ENCODE assay signal across 8 mouse cellular contexts in genomic region chr2:71981343-71981851, GRCm38 (mm10). TPM values are rescaled to one million over a fixed set of nuclear protein-coding genes. Genes with fewer than 3 reads are reported as not detected.
DNase-seq lines count a peak whose midpoint lies in the region; ATAC-seq lines count a peak whose summit lies in the region.

No protein-coding gene starts in this region.

- H3K9me3 ChIP-seq in intestine, embryonic 15.5 days, result no peaks in the 10 kb centered on the region
- no peaks in the 10 kb centered on the region for H3K9me3 ChIP-seq in neural tube, embryonic 14.5 days (ENCODE audit: control insufficient read depth, low read length)

- peak overlapping the region; percentile 58 for H3K4me3 ChIP-seq in intestine, embryonic 15.5 days (replicated peaks)
- peak overlapping the region; percentile 62 for H3K4me3 ChIP-seq in neural tube, embryonic 14.5 days (ENCODE audit: low read depth, low read length)

- peak overlapping the region; percentile 57 for H3K9ac ChIP-seq in intestine, embryonic 15.5 days
- peak overlapping the region; percentile 73 for H3K9ac ChIP-seq in neural tube, embryonic 14.5 days (replicated peaks; ENCODE audit: low read depth, low read length)

- H3K36me3 ChIP-seq in intestine, embryonic 15.5 days, result no peaks in the 10 kb centered on the region
- no peaks in the 10 kb centered on the region for H3K36me3 ChIP-seq in neural tube, embryonic 14.5 days (ENCODE audit: control insufficient read depth, insufficient read depth, low read length)

- 0 out of 2 replicates have a peak, but pooled peaks have one; percentile 4 for ATAC-seq in frontal cortex, adult (ENCODE audit: low TSS enrichment)
- peak; percentile 34 for ATAC-seq in intestine, embryonic 15.5 days
- ATAC-seq in neural tube, embryonic 14.5 days (ENCODE audit: low read depth), result peak; percentile 52

- 12% methylated on average over 24 of the region's 24 CpGs for WGBS in intestine, embryonic 15.5 days
- 6% methylated on average over 23 of the region's 24 CpGs for WGBS in neural tube, embryonic 14.5 days

- no peaks in the 10 kb centered on the region for H3K27me3 ChIP-seq in intestine, embryonic 15.5 days (replicated peaks)
- no peaks in the 10 kb centered on the region for H3K27me3 ChIP-seq in neural tube, embryonic 14.5 days (ENCODE audit: control insufficient read depth, insufficient read depth, low read length)

- no peak for DNase-seq in frontal cortex, postnatal 14 days (ENCODE audit: low spot score in 2 of 2)
- peak; percentile 4 for DNase-seq in urinary bladder, postnatal 14 days (ENCODE audit: low spot score)
- DNase-seq in urinary bladder, postnatal 25 days (ENCODE audit: low spot score), result no peak
- DNase-seq in frontal cortex, postnatal 36 days (ENCODE audit: low spot score in 2 of 2), result no peak
- DNase-seq in testis, postnatal 14 days (ENCODE audit: low spot score), result no peak

- H3K4me2 ChIP-seq in intestine, embryonic 15.5 days (replicated peaks), result peak overlapping the region; percentile 100
- H3K4me2 ChIP-seq in neural tube, embryonic 14.5 days (ENCODE audit: low read depth, low read length), result peak overlapping the region; percentile 81

- H3K4me1 ChIP-seq in intestine, embryonic 15.5 days (replicated peaks), result no peaks in the 10 kb centered on the region
- H3K4me1 ChIP-seq in neural tube, embryonic 14.5 days (ENCODE audit: control insufficient read depth, insufficient read depth, low read length), result 0 out of 2 replicates have a peak, but pooled peaks cover 3% of the 10 kb centered on the region

- no peak overlapping the region for H3K27ac ChIP-seq in intestine, embryonic 15.5 days
- no peak overlapping the region; the same call in 1 of the 2 replicates for H3K27ac ChIP-seq in neural tube, embryonic 14.5 days (ENCODE audit: low read depth, low read length)

RNA-seq across cellular contexts. Expression of gene Rapgef4, which starts 0.4 kb away (rescaled TPM):
- polyA plus RNA-seq in intestine, embryonic 15.5 days (2015; fragmentation: Nextera tagmentation; extraction: Ambion mirVana), result 2.1 and 3.0 TPM in 2 replicates
- polyA plus RNA-seq in neural tube, embryonic 14.5 days (2014; fragmentation: Nextera tagmentation; extraction: Ambion mirVana), result 32.0 and 39.6 TPM in 2 replicates
